Mouse (Mus musculus) right cerebral cortex, postnatal 10 days (tissue): ENCODE measurements around the gene Cib4.

Experiments used
- DNase-seq, 2 experiments: peaks; one replicate each; pipeline ENCODE4 v3.0.0; 2021; ENCODE audit warnings: low spot score in 2 of 2

The Cib4 gene

GRCm38 (mm10) chr5:30545698-30546097 is at the start of gene Cib4:
Gene Cib4, minus strand, starts transcription at chr5:30545836.
- no peak for DNase-seq

DNA sequence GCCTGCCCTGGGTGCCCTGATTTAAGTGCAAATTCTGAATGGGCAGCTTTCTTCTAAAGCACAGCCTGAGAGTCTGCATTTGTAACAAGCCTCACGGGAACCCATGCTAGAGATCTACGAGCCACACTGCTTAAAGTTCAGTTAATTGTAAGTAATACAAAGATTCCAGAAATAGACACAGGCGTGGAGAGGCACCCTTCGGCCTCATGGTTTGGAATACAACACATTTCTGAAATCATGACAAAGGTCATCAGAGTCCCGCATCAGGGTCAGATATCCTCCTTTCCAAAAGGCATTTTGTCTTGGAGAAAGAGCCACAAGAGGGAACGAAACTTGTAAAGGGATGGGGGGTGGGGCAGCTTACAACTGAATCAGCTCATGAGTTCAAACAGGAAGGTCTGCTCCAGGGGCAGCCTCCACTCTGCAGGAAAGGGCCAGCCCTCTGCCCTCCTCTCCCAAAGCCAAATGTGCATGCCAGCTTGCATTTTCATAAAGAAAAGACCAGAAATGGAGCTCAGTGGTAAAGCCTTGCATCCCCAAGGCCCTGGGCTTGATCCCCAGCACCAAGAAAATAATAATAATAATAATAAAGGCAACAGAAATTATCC is 49.4 kb upstream of the Cib4 start:
- DNase-seq = no peak

DNA sequence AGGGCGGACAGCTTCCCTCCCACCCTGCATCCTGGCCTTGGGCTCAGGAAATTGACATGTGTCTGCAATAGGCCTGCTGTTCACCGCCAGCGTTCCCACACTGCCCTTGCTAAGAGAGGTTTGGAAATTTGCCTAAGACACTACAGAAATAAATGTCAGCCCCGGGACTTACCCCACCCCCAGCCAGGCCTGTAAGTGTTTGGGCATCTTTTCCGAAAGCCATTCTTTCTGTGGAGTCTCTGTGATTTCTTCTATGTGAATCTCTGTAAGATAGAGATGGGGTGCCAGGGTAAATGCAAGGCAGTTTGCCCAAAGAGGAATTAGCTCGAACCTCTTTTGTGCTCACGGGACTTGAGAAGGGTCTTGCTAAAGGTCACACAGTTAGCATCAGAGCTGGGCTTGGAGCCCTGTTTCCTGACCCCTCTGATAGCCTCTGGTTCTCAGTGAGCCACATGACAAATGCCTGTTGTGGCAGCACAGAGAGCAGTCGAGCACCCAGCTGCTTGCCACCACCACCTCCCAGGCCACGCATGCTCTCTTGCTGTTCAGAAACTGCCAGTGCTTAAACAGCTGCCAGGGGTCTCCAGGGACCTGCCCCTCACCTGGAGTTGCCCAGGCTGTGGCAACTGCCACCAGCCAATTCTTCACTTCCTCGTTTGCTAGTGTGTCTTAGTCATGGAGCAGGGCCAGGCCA is 48.3 kb upstream of the Cib4 start:
- DNase-seq = no peak

DNA sequence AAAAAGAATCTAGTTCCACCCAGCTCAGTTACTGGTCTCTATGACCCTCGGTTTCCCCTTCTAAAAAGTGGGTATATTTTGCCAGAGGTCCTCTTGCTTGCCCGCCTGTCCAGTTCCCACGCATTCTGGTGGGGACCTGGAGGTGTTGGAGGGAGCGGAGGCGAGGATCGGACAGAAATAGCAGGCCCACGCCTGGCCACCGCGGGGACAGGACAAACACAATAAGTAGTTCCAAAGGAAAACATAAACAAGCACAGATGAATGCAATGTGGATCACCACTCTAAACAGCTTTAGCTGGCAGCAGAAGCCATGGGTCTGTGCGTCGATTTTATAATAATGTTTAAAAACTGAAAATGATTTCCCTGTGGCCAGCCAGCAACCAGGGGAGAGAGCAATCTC is 47.7 kb upstream of the Cib4 start:
- DNase-seq = no peak

- no peak for DNase-seq
Observed at GRCm38 (mm10) chr5:30592279-30592980, 46.8 kb upstream of the Cib4 start.

DNA sequence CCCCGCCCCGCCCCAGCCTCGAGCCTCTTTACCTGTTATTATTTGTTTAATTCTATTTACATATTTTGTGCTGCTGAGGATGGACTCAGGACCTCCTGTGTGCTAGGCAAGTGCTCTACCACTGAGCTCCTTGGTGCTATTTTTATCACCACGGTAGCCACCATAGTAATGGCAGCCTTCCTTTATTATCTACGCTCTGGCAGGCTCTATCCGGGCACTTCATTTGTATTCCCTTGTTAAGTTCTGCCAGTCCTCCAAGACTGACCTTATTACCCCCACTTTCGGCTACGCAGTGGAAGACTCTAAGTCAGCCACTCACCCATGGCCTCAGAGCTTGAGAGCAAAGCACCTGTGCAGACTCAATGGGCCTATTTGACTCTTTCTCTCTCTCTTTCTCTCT is 46.1 kb upstream of the Cib4 start:
- no peak for DNase-seq

GRCm38 (mm10) chr5:30591205-30591731 is 45.6 kb upstream of the Cib4 start:
- DNase-seq = no peak

- DNase-seq = no peak
Observed at GRCm38 (mm10) chr5:30590231-30590630, 44.6 kb upstream of the Cib4 start.

DNA sequence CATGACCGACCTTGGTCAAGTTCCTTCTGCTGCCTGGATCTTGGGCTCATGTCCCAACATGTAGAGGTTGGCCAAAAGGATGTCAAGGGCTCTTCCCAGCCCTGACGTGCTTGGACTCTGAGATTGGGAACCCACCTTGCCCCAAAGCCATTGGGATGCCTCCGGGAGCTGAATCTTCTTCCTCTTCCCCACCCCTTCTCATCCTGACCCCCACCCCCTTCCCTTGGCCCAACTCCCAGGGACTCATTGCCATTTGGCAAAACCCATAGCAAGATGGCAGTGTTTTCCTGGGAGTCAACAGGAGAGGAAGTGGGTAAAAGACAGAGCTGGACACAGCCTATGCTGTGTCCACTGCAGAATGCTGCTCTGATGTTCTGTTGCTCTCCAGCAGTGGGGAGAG is 43.9 kb upstream of the Cib4 start:
- peak in 1 of 2 experiments; percentile 30 for DNase-seq

DNA sequence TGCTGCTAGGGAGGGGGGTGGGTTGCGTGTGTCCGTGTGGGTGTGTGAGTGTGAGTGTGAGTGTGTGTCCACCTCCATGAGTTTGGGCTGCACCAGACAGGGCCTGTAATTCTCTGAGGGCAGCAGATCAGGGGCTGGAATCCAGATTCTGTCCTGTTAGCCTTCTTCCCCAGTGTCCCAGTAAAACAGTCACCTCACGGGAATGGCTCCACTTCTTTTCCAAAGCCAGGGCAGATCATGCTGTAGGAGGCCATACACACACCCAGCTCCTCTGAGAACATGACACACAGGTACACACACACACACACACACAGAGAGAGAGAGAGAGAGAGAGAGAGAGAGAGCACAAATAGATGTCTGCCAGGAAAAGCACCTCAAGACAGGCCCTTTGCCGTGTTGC is 43.4 kb upstream of the Cib4 start:
- DNase-seq = peak in 1 of 2 experiments; percentile 28

DNA sequence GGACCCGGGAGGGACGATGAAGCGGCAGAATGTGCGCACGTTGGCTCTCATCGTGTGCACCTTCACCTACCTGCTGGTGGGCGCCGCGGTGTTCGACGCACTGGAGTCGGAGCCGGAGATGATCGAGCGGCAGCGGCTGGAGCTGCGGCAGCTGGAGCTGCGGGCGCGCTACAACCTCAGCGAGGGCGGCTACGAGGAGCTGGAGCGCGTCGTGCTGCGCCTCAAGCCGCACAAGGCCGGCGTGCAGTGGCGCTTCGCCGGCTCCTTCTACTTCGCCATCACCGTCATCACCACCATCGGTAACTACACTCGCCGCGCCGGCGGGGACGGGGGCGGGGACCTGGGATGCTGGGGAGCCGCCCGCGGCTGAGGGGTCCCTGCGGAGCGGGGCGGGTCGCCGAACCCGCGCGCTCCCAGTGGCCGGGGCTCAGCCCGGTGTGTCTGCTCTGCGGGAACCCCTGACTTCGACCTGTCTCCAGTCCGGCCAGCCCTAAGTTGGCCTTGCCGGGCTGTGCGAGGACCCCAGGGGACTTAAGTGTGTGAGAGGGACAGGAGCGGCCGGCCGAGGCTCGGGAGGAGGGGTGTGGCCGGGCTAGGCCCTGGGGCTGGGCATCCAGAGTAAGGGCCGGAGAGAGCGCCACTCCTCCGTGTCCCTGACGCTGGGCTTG is 42.8 kb upstream of the Cib4 start:
- peak; percentile 59 to 61 for DNase-seq

- peak; percentile 51 to 59 for DNase-seq
Observed at GRCm38 (mm10) chr5:30587681-30588300, 42.2 kb upstream of the Cib4 start, which contains the start of gene Kcnk3. Gene Kcnk3, plus strand, starts transcription at chr5:30588170.

- DNase-seq = no peak
Observed at GRCm38 (mm10) chr5:30587101-30587500, 41.5 kb upstream of the Cib4 start.

- no peak for DNase-seq
Observed at GRCm38 (mm10) chr5:30586616-30587015, 41.0 kb upstream of the Cib4 start.

DNA sequence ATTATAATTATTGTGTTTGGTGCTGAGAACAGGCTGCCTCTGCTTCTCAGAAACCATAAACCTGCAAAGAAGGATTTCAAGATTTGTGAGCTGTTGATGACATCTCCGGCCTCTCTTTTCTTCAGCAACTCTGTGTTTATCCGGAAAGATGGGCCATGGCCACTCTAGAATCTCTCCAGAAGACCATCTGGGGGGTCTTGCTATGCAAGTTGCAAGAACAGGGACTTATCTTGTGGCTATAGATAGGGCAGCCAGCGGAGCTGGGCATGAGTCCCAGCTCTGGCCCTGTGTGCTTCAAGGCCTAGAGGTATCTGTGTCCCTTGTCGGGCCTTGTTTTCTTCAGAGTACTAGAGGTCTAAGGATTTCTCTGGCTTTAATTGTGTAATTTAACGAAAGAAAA is 36.4 kb upstream of the Cib4 start:
- no peak for DNase-seq

DNA sequence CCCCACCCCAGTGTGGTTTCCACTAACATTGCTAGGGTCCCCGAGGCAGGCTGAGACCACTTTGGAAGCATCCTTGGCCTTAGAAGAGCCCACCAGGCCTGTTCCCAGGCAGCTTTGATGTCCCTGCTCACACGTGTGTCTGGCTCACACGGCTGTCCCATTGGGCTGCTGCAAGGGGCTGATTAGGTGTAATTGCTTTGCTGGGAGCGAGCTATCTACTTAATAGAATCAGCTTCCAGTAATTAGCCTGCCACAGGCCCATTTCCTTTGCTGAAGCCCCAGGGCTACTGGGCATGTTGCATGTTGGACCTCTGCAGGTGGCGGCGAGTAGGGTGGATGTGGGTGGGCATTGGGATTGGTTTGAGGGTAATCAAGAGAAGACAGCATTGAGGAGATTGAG is 35.1 kb upstream of the Cib4 start:
- DNase-seq = no peak

- peak in 1 of 2 experiments; percentile 49 for DNase-seq
Observed at GRCm38 (mm10) chr5:30578445-30579080, 32.9 kb upstream of the Cib4 start.

DNA sequence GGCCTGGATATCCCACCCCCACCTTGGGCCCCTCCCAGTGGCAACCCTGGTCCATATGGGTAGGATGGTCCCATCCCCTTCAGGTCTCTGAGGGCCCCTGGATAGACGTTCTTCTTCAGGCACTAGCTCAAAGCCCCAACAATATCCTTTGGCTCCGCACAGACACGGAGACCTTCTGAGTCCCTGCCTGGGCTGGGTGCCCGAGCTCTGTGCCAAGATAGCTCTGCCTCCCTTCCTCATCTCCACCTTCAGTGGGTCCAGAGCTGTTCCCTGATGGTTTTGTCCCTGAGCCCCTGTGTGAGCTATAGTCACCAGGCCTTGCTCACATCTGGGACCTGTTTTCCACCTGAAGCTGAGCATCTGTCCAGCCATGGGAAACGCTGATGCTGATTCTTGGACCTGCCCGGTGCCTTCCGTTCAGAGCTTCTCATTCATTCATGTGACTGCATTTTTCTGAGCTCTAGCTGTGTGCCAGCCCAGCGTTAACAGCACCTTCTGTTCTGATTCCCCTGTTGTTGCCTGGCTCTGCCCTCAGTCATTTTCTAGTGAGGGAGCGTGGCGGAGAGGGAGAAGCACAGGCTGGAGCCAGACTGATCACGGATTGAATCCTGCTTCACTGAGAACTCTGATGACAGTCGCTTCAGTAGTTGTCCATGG is 32.1 kb upstream of the Cib4 start:
- peak; percentile 68 to 70 for DNase-seq

- no peak for DNase-seq
Observed at GRCm38 (mm10) chr5:30577251-30577650, 31.6 kb upstream of the Cib4 start.

DNA sequence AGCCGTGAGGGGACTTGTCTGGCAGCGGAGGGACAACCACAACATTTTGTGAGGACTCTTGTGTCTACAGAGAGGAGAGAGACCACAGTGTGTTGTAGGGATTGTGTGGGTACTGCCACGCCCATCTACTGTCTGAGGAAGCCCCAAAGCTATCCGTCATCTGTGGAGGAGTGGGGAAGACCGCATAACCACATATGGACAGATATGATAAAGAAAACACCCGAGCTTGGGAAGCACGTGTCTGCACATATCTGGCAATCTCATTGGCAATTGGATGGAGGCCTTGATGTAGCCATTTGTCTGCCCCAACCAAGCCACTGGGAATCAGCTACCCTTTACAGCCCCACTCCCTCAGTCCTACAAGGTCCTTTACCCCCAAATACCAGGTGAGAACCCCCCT is 30.6 kb upstream of the Cib4 start:
- DNase-seq = no peak

- no peak for DNase-seq
Observed at GRCm38 (mm10) chr5:30574367-30574766, 28.7 kb upstream of the Cib4 start.
